Mouse (Mus musculus) lung, adult 18-20 months (tissue): Measurements from ENCODE around the gene Glud1.

Experiments
- DNase-seq, 2 experiments: peaks; one replicate each; pipeline ENCODE4 v3.0.0; 2022; ENCODE audit warnings: mixed read lengths in 2 of 2

The Glud1 gene

GRCm38 (mm10) chr14:34382921-34383704 is 72.6 kb downstream of the Glud1 start:
- no peak for DNase-seq

- DNase-seq, result no peak
These were observed 82.8 kb downstream of the Glud1 start for GRCm38 (mm10) chr14:34393295-34393694.
